Mouse (Mus musculus) right cerebral cortex, postnatal 25 days (tissue): ENCODE results near the gene Mpdu1.
A peak's percentile ranks its signal among the peaks of the same experiment; 100 is the strongest.

Source experiments
- DNase-seq: peaks from one replicate; pipeline ENCODE4 v3.0.0; 2022

Mpdu1 gene

DNA sequence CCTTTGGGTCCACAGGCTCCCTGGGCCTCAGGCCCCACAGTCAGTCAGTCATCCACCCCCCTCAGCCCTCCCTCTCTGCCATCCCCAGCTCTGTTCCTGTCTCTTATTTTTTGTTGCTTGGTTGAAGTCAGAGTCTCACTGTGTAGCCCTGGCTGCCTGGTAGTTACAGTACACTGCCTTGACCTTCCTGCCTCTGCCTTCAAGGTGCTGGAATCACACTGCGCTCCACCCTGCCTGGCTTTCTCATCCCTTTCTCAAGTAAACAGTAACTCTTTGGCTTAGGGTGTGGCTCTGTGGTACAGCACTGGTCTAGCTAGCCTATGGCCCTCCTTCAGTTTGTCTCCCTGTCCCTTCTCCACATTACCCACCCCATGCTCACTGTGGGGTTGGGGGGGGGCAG, 27.4 kb upstream of the Mpdu1 start:
- no peak for DNase-seq

DNA sequence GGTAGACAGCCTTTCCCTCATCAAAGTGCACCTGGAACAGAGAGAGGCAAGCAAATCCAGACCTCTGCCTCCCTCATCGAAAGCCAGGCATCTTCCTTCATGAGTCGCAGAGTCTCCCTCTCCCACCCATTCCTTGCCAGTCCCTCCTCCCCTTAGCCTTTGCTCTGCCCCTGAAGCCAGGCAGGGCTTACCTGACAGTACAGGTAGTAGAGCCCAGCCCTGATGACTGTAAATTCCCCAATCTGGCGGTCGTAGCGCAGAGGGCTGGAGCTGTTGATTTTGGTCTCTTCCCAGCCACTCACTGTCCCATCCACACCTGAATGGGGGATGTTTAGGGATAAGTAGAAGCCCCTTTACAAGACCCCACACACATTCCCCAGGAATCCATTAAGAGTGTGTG, 24.6 kb upstream of the Mpdu1 start:
- no peak for DNase-seq

GRCm38 (mm10) chr11:69686377-69686776, 23.9 kb upstream of the Mpdu1 start:
- no peak for DNase-seq

GRCm38 (mm10) chr11:69685526-69686148, 23.2 kb upstream of the Mpdu1 start, which contains the start of gene Tnfsf13:
TSS of gene Tnfsf13 (minus strand) at chr11:69685784.
- DNase-seq: peak; percentile 50

DNA sequence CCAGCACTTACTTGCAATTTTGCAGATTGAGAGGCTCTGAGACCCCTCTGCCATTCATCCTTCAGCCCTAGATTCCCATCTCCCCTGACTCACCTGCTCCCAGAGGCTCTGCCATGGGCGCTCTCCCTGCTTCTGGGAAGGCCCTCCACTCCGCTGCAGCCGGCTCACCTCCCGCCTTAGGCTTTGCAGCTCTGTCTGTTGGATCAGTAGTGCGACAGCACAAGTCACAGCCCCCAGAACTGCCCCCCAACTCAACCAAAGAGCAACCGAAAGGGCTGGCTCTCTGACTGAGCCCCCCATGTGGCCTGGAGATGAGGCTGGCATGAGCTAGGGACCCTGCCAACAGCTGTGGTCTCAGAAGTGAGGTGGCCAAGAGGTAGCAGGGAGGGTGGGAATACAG, 22.5 kb upstream of the Mpdu1 start:
- DNase-seq: no peak

DNA sequence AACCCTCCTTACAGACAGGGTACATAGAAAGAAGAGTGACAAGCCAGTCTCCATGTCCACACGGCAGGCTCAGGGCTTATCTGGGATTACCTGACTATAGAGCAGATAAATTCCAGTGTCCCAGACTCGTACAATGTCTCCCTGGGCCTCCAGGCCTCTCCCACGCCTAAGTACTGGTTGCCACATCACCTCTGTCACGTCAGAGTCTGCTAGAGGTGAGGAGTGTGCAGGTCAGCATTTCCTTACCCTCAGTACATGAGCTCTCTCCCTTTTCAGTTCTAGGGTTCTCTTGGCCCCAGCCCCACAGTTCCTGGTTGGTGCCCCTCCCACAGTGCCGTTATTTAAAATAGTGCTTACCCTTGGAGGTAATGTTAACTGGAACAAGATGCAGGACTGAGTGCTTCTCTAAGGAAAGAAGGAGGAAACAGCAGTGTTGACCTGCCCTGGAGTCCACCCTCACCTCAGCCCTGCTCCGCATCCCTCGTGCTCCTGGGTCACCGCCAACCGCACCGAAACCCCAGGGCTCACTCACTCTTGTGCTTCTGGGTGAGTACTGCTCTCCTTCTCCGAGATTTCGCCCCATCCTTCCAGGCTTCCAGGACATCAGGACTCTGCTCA, 21.8 kb upstream of the Mpdu1 start:
- DNase-seq: no peak

DNA sequence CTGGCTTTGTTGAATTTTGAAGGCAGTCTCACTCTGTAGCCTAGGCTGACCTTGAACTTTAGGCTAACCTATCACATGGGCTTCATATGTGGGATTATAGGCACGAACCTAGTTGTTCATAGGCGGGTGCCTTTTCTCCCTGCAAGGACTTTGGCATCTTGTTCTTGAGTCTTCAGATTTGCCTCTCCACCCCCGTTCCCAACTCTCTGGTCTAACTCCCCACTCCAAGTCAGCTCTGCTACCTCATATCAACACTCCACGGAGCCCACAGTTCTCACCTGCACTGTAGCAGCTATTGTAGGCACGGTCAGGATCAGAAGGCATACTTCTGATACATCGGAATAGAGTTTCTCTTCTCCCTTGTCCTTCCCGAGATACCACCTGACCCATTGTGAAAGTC, 21.1 kb upstream of the Mpdu1 start:
- no peak for DNase-seq

GRCm38 (mm10) chr11:69682840-69683533, 20.5 kb upstream of the Mpdu1 start:
- DNase-seq: peak; percentile 85

- no peak for DNase-seq
Observed at GRCm38 (mm10) chr11:69682209-69682839, 19.9 kb upstream of the Mpdu1 start.

DNA sequence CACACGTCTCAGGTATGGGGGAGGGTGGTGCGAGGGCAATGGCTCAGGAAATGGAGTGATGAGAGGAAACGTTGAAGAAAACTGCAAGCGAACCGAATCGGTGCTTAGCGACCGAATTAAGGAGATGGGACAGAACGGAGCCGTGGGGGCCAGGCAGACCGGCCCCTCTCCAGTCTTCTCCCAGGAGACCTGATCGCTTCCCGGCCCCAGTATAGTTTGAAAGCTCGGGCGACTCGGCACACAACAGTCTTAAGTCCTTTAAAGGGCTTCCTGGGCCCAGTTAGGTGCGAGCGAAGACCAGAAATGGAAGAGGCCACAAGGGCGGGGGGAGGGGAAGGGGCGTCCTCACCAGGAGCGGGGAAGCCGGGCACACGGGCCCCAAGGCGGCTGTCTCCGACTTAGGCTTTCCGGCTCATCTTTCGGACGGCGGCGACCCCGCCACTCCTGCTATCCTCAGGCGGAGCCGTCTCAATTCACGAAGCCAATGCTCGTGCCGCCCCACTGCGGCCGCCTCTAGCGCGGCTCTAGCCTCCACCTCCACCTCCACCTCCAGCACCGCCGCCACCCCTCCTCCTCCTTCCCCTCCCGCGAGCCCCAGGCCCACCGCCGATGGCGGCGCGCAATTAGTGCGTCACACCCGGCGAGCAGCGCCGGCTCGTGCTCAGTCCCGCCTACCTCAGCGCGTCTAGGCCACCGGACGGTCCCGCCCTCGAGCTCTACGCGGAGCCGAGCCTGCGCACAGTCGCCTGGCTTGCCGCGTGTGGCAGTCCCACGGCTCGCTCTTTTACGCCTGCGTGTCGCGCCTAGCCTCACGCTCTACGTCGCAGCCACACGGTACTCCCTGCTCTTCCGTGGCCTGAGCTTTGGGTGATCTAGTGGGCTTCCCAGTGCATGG, 19.1 kb upstream of the Mpdu1 start, which contains the start of gene Senp3:
TSS of gene Senp3 (minus strand) at position 771 of the 895 bp plus-strand sequence.
- DNase-seq: peak; percentile 99

GRCm38 (mm10) chr11:69680136-69680855, 17.9 kb upstream of the Mpdu1 start:
- no peak for DNase-seq

GRCm38 (mm10) chr11:69679144-69679543, 16.7 kb upstream of the Mpdu1 start:
- DNase-seq: no peak

- DNase-seq: peak; percentile 100
Observed at GRCm38 (mm10) chr11:69672211-69672706, 9.8 kb upstream of the Mpdu1 start, which contains the start of gene Eif4a1. TSS of gene Eif4a1 (minus strand) at chr11:69672423.

DNA sequence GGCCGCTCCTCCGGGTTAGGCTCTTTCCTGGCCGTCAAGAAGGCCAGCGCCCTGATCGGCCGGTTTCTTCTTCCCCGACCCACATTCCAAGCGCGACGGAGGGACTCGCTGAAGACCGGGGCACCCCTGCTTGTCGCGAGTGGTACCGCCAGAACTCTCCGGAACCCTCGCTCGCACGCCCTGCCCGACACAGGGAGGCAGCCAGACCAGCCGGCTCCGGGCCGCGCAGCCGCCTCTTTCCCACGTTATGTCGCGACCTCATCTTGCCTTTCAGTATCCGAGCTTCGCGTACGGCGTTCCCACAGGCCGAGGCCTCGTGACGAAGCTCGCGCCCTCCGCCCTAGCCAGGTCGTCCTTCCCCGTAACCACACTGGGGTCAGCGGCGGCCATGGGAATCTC, 9.3 kb upstream of the Mpdu1 start:
- no peak for DNase-seq

DNA sequence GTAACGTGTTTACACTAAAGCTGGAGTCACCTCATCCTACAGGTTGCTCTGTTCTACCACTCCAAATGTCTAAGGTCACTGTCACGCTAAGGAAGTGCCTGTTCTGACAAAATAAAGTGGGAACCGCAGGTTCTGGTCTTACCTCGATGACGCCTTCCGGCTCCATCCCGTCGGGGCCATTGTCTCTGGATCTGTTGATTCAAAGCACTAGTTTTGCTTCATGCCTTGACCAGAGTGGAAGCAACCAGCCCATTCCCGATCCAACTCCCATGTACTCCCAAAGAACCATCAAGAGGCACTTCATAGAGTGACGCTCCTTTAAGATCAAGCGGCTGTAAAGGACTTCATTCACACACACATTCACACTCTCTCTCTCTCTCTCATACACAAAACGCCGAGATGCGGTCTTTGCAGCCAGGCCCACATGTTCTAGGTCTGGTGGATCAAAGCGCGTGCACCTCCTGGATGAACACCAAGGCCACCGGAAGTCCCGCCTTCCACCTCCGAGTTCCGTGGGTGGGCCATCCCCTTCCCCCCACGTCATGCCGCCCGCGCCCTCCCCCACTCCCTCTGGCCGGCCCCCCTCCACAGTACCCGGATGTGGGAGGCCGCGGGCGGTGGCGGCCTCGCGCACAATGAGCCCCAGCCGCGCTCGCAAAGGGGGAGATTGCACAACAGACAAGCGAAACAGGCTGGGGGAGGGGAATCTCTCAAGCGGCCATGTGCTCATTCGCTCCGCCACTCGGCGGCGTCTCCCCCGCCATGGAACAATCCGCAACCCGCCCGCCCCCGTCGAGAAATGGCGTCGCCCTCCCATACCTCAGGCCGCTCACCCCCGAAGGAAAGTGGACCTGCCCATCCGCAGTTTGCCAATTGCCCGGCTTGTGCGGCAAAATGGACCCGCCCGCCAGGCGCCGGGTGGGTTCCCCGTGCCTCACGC, 8.6 kb upstream of the Mpdu1 start:
- peak; percentile 90 for DNase-seq

DNA sequence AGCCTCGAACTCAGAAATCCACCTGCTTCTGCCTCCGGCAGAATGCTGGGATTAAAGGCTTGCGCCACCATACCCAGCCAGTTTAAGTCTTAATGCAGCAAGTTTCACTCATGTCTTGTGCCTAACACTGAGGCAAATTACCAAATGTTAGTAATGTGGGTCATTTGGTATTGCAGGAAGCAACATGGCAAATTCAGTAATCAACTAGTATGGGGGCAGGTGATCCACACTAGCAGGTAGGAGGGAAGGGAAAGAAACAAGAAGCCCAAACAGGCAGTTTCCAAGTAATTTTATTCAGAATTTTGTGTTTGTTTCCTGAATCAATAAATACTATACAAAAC, 4.2 kb upstream of the Mpdu1 start:
- no peak for DNase-seq

DNA sequence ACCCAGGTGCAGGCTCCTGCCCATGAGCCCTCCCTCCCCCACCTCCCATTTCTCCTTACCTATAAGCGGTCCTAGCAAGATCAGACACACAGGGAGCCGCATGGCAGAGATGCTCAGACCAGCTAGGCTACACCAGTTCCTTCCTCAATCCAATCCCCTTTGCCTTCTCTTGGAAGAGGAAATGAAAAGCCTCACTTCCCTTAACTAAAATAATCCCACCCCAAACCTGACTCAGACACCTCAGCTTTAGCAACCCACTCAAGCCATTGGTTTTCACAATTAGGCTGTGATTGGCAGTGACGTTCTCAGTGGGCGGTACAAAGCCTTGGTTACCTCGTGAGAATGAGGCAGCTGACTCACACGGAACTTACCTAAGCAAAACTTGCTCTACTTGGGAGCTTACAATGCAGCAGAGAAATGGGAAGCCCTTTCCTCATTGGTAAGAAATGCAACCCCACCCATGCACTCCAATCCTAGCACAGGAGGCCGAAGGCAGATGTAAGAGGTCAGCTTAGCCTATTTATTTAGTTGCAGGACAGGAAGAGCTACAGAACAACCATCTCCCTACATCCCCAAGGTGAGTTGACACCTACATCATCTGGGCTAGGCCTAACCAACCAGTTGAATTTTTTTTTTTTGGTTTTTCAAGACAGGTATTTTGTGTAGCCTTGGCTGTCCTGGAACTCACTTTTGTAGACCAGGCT, 3.7 kb upstream of the Mpdu1 start, which contains the start of gene Cd68:
TSS of gene Cd68 (minus strand) at position 193 of the 704 bp plus-strand sequence.
- DNase-seq: peak; percentile 69

DNA sequence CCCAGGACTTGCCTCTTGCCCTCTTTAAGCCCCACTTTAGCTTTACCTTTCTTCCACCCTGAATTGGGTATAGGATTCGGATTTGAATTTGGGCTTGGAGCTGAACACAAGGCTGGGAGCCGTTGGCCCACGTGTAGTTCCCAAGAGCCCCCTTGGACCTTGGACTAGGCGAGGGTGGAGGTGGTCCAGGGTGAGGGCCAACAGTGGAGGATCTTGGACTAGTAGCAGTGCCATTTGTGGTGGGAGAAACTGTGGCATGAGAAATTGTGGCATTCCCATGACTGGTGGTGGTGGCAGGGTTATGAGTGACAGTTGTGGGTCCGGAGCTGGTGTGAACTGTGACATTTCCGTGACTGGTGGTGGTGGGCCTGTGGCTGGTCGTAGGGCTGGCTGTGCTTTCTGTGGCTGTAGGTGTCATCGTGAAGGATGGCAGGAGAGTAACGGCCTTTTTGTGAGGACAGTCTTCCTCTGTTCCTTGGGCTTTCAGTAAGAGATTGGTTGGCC, 3.1 kb upstream of the Mpdu1 start:
- DNase-seq: no peak

- no peak for DNase-seq
Observed at GRCm38 (mm10) chr11:69664841-69665240, 2.4 kb upstream of the Mpdu1 start.

DNA sequence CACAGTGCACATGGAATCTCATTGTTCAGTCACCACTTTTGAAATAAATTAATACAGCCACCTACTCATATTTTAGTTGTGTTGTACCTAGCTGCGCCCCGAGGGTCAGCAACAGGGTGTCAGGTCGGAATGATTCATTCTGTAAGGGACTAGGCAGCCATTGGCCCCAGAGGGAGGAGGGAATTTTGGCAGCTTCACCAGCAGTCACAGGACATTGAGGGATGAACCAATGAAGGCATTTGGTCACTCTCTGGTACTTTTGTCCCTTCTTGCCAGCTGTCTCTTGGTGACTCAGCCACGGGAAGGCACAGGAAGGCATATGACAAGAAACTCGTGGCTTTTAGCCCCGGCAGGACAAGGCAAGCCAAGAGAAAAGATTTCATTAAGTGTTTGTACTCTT, 1.4 kb upstream of the Mpdu1 start:
- no peak for DNase-seq
